Mouse (Mus musculus) kidney, postnatal 0 days (tissue): ENCODE measurements around the gene Gins2. TPM values are rescaled to one million over a fixed set of nuclear protein-coding genes. Genes with fewer than 3 reads are reported as not detected.

Experiments
- ATAC-seq: fragments of 200-750 bp; cut with Nextera tagmentation; replicated peaks from 2 replicates; pipeline ENCODE4 v1.8.0; 2017; ENCODE audit warnings: low read depth, moderate number of reproducible peaks, moderate TSS enrichment, moderate library complexity; ENCODE audit not compliant: low FRiP score
- DNase-seq: peaks from one replicate; pipeline ENCODE4 v3.0.0-alpha.2; 2016; ENCODE audit warnings: low spot score
- H3K27ac ChIP-seq: fragments of 300-500 bp; sonication (generic); 2 replicates; pipeline ENCODE4 v1.5.1; 2014; ENCODE audit warnings: mild to moderate bottlenecking
- H3K27me3 ChIP-seq: fragments of 300-500 bp; sonication (generic); 2 replicates; pipeline ENCODE4 v1.6.1; 2014; ENCODE audit warnings: low read length, mixed read lengths; ENCODE audit not compliant: insufficient read depth
- H3K36me3 ChIP-seq: fragments of 300-500 bp; sonication (generic); 2 replicates; pipeline ENCODE4 v1.6.1; 2014; ENCODE audit warnings: low read length, mixed read lengths; ENCODE audit not compliant: insufficient read depth
- H3K4me1 ChIP-seq: fragments of 300-500 bp; sonication (generic); replicated peaks from 2 replicates; pipeline ENCODE4 v1.6.1; 2014; ENCODE audit warnings: antibody characterized with exemption, low read length, mixed read lengths; ENCODE audit not compliant: insufficient read depth
- H3K4me2 ChIP-seq: fragments of 300-500 bp; sonication (generic); 2 replicates; pipeline ENCODE4 v1.6.1; 2014; ENCODE audit warnings: mild to moderate bottlenecking, low read length, moderate library complexity, mixed read lengths
- H3K4me3 ChIP-seq: fragments of 300-500 bp; sonication (generic); replicated peaks from 2 replicates; pipeline ENCODE4 v1.5.1; 2014; ENCODE audit warnings: low read depth, low read length
- H3K9ac ChIP-seq: fragments of 300-500 bp; sonication (generic); 2 replicates; pipeline ENCODE4 v1.6.1; 2014; ENCODE audit warnings: low read depth, low read length
- H3K9me3 ChIP-seq: fragments of 300-500 bp; sonication (generic); replicated peaks from 2 replicates; pipeline ENCODE4 v1.6.1; 2016; ENCODE audit warnings: low read length, inconsistent platforms, mixed read lengths
- CTCF ChIP-seq: IDR thresholded peaks from 2 replicates; pipeline ENCODE4 v1.5.1; 2016; ENCODE audit warnings: antibody characterized with exemption, low read depth, mild to moderate bottlenecking, moderate library complexity
- WGBS: fragments of 180-500 bp; shearing (Covaris S2); extraction: QIAGEN DNeasy Blood & Tissue Kit; methylation state at CpG from one replicate; pipeline ENCODE4 v1.1.7; 2014; 5-methylcytosine and 5-hydroxymethylcytosine counted together
- polyA plus RNA-seq: library from polyadenylated mRNA; unstranded; fragments of >200 nt; fragmentation: Nextera tagmentation; extraction: Ambion mirVana; gene quantifications from 2 replicates; pipeline ENCODE4 v1.2.1, GENCODE M21; 2015

The Gins2 gene
- polyA plus RNA-seq, 1 experiment from 2014 or later: 54.0 TPM

DNA sequence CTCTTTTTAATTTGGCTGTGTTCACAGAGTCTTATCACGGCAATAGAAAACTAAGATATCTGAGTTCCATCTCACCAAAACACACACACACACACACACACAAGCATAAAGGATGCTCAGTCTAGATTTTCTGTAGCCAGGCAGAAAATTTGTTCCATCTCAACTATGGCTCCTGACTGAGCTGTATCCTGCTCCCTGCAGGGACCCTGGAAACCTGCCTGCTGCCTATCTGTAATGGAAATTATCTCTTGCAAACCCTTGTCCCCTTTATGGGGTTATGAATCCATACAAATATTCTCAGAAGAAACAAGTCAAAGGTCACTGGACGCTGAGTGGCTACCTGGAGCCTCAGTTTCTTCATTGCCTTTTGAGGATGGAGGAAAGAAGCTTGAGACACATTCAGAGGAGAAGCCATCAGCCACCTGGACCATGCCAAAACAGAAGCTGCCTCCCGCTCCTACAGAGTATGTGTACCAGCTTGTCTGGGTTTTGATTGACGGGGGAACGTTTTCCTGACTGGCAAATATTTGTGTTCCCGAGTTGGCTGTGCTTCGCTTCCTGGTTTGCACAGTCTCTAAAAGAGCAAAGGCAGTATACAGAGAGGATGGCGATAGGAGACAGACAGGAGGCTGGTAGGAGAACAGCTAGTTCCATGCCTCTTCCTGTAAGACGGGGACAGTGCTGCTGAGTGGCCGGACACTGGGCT, 2.6 kb upstream of the Gins2 start:
- Histone ChIP-seq H3K9ac (no peak overlapping the region), H3K4me2 (no peak overlapping the region), H3K4me3 (no peak overlapping the region), H3K27ac (no peak overlapping the region), H3K27me3 (no peaks in the 10 kb centered on the region), H3K36me3 (no peaks in the 10 kb centered on the region), H3K4me1 (peaks cover 10% of the 10 kb centered on the region), H3K9me3 (no peaks in the 10 kb centered on the region)
- DNase-seq (no peak), ATAC-seq (no peak)
- WGBS: 74% methylated on average over 10 of the region's 10 CpGs
- no peak for TF ChIP-seq CTCF

DNA sequence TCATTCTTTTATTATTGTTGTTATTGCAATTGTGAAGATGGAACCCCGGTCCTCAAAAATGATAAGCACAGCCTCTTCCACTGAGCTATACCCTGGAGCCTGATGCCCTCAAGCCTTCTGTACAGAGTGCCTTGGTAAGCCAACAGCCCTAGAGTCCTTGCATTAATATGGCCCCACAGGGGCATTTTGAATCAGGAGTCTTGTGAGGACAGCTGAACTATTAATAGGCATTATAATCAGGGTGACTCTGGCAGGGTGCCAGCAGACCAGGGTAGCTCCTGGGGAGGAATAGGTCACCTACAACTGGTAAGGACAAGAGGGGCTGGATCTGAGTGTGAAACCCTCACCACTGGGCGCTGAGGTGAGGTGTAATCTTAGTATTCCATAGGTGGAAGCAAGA, 817 bp upstream of the Gins2 start:
- H3K27ac ChIP-seq: peak overlapping the region; percentile 44; the same call in 1 of the 2 replicates
- H3K9ac ChIP-seq: peak overlapping the region; percentile 55

DNA sequence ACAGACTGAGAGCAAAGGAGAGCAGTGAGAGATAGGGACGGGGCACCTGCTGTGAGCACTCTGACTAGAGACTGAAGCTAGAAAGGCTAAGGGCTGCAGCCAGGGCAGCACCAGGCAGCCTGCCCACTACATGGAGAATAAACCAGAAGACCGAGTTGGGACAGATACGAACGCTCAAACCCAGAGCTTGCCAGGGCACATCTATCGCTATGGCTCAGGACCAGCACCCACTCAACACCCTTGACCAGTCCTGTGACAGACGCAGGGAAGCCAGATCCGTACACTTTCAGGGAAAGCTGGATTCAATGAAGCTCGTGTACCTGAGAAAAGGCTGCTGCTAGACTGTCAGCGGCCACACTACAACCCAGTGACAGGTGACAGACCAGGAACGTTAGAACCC, 3.6 kb downstream of the Gins2 start:
- Histone ChIP-seq H3K4me2 (no peak overlapping the region), H3K27ac (no peak overlapping the region), H3K4me3 (no peak overlapping the region), H3K9ac (no peak overlapping the region), H3K36me3 (peaks cover 13% of the 10 kb centered on the region; the same call in 1 of the 2 replicates), H3K27me3 (no peaks in the 10 kb centered on the region), H3K4me1 (peaks cover 10% of the 10 kb centered on the region), H3K9me3 (no peaks in the 10 kb centered on the region)
- DNase-seq (no peak), ATAC-seq (no peak)
- no peak for TF ChIP-seq CTCF
- 92% methylated on average over 10 of the region's 10 CpGs for WGBS

More for the DNA sequence above, 817 bp upstream of the Gins2 start:
- ATAC-seq: no peak
- H3K27me3 ChIP-seq: no peaks in the 10 kb centered on the region
- no peaks in the 10 kb centered on the region for H3K36me3 ChIP-seq
- peaks cover 10% of the 10 kb centered on the region for H3K4me1 ChIP-seq
- H3K4me3 ChIP-seq: peak overlapping the region; percentile 47
- TF ChIP-seq CTCF: no peak
- WGBS: 52% methylated on average over 2 of the region's 2 CpGs
- peak overlapping the region; percentile 71 for H3K4me2 ChIP-seq
- DNase-seq: no peak
- H3K9me3 ChIP-seq: no peaks in the 10 kb centered on the region

DNA sequence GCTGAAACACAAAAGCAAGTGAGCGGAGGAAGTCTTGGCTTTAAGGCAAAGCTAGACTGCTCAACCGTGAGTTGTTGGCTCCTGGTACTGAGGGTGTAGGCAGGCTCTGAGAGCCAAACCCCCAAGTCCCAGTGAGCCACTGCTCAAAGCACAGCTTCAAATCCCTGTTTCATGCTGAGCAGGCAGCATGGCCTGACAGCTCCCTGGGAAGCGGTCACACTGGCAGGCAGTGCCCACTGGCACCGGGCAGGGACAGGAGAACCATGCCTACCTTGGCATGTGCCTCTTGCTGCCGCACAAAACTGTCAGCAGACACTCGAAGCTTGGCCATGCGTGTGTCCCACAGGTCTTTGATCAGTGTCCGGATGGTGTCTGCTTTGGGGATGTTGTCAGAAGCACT, 7.3 kb downstream of the Gins2 start:
- TF ChIP-seq CTCF: no peak
- 72% methylated on average over 8 of the region's 8 CpGs for WGBS
- ATAC-seq (no peak), DNase-seq (no peak)
- H3K9me3 ChIP-seq: no peaks in the 10 kb centered on the region
- no peak overlapping the region for H3K9ac ChIP-seq
- H3K4me1 ChIP-seq: no peaks in the 10 kb centered on the region
- 0 out of 2 replicates have a peak overlapping the region, but pooled peaks have one; percentile 36 for H3K27ac ChIP-seq
- H3K36me3 ChIP-seq: peaks cover 46% of the 10 kb centered on the region
- no peak overlapping the region for H3K4me2 ChIP-seq
- no peaks in the 10 kb centered on the region for H3K27me3 ChIP-seq
- H3K4me3 ChIP-seq: no peak overlapping the region

- H3K36me3 ChIP-seq: peaks cover 51% of the 10 kb centered on the region
- TF ChIP-seq CTCF: no peak
- 82% methylated on average over 12 of the region's 12 CpGs for WGBS
- no peak overlapping the region for H3K4me2 ChIP-seq
- no peak overlapping the region for H3K4me3 ChIP-seq
- H3K4me1 ChIP-seq: no peaks in the 10 kb centered on the region; the same call in 1 of the 2 replicates
- H3K27me3 ChIP-seq: no peaks in the 10 kb centered on the region
- no peak for ATAC-seq
- no peaks in the 10 kb centered on the region for H3K9me3 ChIP-seq
- no peak overlapping the region for H3K9ac ChIP-seq
- DNase-seq: no peak
- H3K27ac ChIP-seq: 0 out of 2 replicates have a peak overlapping the region, but pooled peaks have one; percentile 36
Observed at GRCm38 (mm10) chr8:120581329-120581728, 7.8 kb downstream of the Gins2 start.

DNA sequence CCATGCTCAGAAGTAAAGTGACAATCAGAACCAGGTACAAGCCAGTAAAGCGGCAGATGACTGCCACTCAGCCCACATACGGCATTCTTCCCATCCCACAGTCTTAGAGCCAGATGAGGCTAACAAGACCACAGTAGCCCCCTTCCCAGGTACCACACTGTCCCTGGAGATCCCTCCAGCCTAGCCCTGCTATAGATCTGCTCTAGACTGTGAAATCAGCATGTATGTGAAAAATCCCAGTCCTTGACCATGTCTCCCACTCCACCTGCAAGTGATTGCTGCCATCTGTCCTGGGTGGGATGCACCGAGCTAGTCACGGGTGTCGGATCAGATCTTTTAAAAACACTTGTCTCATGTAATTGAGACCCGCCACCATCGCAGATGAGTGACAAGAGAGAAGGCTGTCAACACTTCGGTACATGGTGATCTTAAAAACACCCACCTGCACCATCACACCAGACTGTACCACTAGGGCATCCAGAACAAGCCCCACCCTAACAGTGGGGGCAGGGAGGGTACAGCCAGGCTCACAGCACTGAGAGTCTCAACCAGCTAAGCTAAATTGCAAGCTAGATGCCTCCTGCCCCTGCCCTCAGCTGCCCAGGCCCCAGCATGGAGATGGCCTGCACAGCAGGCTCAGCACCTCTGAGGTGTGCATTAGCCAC, 8.6 kb downstream of the Gins2 start:
- peaks cover 6% of the 10 kb centered on the region; the same call in 1 of the 2 replicates for H3K4me1 ChIP-seq
- H3K9ac ChIP-seq: no peak overlapping the region
- 77% methylated on average over 8 of the region's 8 CpGs for WGBS
- no peak overlapping the region for H3K4me3 ChIP-seq
- DNase-seq (no peak), ATAC-seq (no peak)
- H3K9me3 ChIP-seq: no peaks in the 10 kb centered on the region
- H3K27me3 ChIP-seq: no peaks in the 10 kb centered on the region
- H3K4me2 ChIP-seq: no peak overlapping the region
- H3K36me3 ChIP-seq: peaks cover 57% of the 10 kb centered on the region
- TF ChIP-seq CTCF: no peak
- no peak overlapping the region for H3K27ac ChIP-seq
